Comparison of ENCODE assay signal across 19 mouse cellular contexts in genomic region chr12:111266592-111266991, GRCm38 (mm10). TPM values are rescaled to one million over a fixed set of nuclear protein-coding genes. Genes with fewer than 3 reads are reported as not detected.
"Had no signal": no experiment of that assay in that cellular context is flagged by ENCODE, and none has a peak within 500 bp of the region (broad histone marks: within the 10 kb centered on the region; RNA-seq: fewer than 3 reads in every experiment).

No protein-coding gene starts in this region.

- H3K4me3 ChIP-seq: intestine, embryonic 15.5 days; kidney, embryonic 15.5 days; limb, embryonic 12.5 days; limb, embryonic 15.5 days; midbrain, embryonic 12.5 days; myocyte; neural tube, embryonic 13.5 days had no signal

- ATAC-seq: intestine, embryonic 15.5 days; midbrain, embryonic 16.5 days had no signal

- H3K4me1 ChIP-seq: midbrain, embryonic 12.5 days; neural tube, embryonic 13.5 days had no signal

- H3K4me2 ChIP-seq: intestine, embryonic 15.5 days; kidney, embryonic 15.5 days; limb, embryonic 12.5 days; limb, embryonic 15.5 days; midbrain, embryonic 12.5 days; neural tube, embryonic 13.5 days had no signal

- H3K9ac ChIP-seq: intestine, embryonic 15.5 days; kidney, embryonic 15.5 days; limb, embryonic 12.5 days; limb, embryonic 15.5 days; midbrain, embryonic 12.5 days; neural tube, embryonic 13.5 days had no signal

- DNase-seq: kidney, adult 11 months; kidney, adult 8-10 months; kidney, postnatal 10 days; kidney, postnatal 36 days; layer of hippocampus, postnatal 36 days; left cerebral cortex, postnatal 4 days; lung, adult 2 months; thymus, adult 18-20 months; thymus, postnatal 36 days had no signal

- H3K27ac ChIP-seq: intestine, embryonic 15.5 days; kidney, embryonic 15.5 days; limb, embryonic 12.5 days; limb, embryonic 15.5 days; macrophage; midbrain, embryonic 12.5 days; neural tube, embryonic 13.5 days had no signal

- H3K9me3 ChIP-seq: intestine, embryonic 15.5 days; kidney, embryonic 15.5 days; limb, embryonic 12.5 days; limb, embryonic 15.5 days; midbrain, embryonic 12.5 days; neural tube, embryonic 13.5 days had no signal

RNA-seq across cellular contexts. Expression of gene Amn, which starts 4.3 kb away (rescaled TPM):
- total RNA-seq: monocyte, adult 5-6 weeks had no signal
- polyA plus RNA-seq: macrophage had no signal
